Mouse (Mus musculus) bone marrow, adult 2 months (tissue): ENCODE results near the gene Mthfr.

Experiments used
- CTCF ChIP-seq: fragments of 200-500 bp; IDR thresholded peaks from 2 replicates; pipeline ENCODE4 v1.5.1; 2011; ENCODE audit warnings: low read length, control low read depth; ENCODE audit not compliant: control insufficient read depth, insufficient read depth
- POLR2A ChIP-seq: fragments of 200-500 bp; IDR thresholded peaks from 2 replicates; pipeline ENCODE4 v1.6.1; 2011; ENCODE audit warnings: low read depth, mild to moderate bottlenecking, control low read depth, low read length, borderline replicate concordance; ENCODE audit not compliant: control insufficient read depth

DNA sequence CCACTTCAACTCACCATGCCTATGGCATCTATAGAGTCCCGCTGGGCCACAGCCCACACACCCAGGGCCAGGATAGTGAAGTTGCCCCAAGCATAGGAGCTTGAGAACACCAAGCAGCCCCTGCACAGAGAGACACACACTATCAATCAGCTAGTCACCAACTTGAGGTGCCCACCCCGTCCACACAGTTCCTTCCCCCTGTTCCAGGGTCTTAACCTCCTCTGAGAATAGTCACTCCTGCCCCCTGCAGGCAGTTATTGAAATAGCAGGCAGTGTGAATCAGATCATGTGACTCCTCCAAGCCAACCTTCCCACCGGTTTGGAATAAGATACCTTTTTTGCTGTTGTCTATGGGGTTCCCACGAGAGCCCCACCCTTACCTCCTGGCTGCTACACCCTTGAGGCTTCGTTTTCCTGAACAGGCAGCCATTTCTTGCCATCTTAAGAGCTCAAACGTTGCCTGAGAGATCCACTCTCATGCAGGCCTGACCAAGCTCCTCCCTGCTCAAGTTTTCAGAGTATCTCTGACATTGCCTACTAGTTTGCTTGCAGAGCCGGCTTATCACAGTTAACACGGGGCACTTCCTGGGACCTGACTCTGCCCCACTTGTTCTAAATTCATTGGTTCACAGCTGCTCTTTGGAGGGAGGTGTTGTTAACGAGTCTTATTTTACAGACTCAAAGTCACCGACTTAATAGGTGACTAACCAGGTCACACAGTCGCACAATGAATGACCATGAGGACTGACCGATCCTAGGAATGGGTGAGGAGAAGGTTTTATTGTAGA is 43.6 kb downstream of the Mthfr start:
- TF ChIP-seq CTCF (peak; percentile 50), POLR2A (no peak)
